Mouse (Mus musculus) embryonic facial prominence, embryonic 11.5 days (tissue): ENCODE measurements around the gene Cyb5b. TPM values are rescaled to one million over a fixed set of nuclear protein-coding genes. Genes with fewer than 3 reads are reported as not detected.
A peak's percentile ranks its signal among the peaks of the same experiment; 100 is the strongest.

Experiments
- ATAC-seq: fragments of 200-750 bp; cut with Nextera tagmentation; replicated peaks from 2 replicates; pipeline ENCODE4 v1.8.0; 2017; ENCODE audit warnings: low read depth; ENCODE audit not compliant: insufficient number of reproducible peaks, low FRiP score, low TSS enrichment
- DNase-seq: peaks from one replicate; pipeline ENCODE4 v3.0.0-alpha.2; 2015; ENCODE audit warnings: low spot score
- H3K27ac ChIP-seq: fragments of 300-500 bp; sonication (generic); replicated peaks from 2 replicates; pipeline ENCODE4 v1.5.1; 2014; ENCODE audit warnings: mild to moderate bottlenecking, low read depth, low read length, control low read depth
- H3K27me3 ChIP-seq: fragments of 300-500 bp; sonication (generic); 2 replicates; pipeline ENCODE4 v1.6.1; 2014; ENCODE audit warnings: mild to moderate bottlenecking, low read length, moderate library complexity, mixed read lengths; ENCODE audit not compliant: control insufficient read depth, insufficient read depth
- H3K36me3 ChIP-seq: fragments of 300-500 bp; sonication (generic); replicated peaks from 2 replicates; pipeline ENCODE4 v1.6.1; 2014; ENCODE audit warnings: low read depth, mild to moderate bottlenecking, low read length, moderate library complexity, mixed read lengths; ENCODE audit not compliant: control insufficient read depth, insufficient read depth
- H3K4me1 ChIP-seq: fragments of 300-500 bp; sonication (generic); 2 replicates; pipeline ENCODE4 v1.6.1; 2014; ENCODE audit warnings: low read length, mixed read lengths; ENCODE audit not compliant: control insufficient read depth, insufficient read depth
- H3K4me2 ChIP-seq: fragments of 300-500 bp; sonication (generic); 2 replicates; pipeline ENCODE4 v1.6.1; 2014; ENCODE audit warnings: low read depth, mild to moderate bottlenecking, control low read depth, low read length, moderate library complexity
- H3K4me3 ChIP-seq: fragments of 300-500 bp; sonication (generic); 2 replicates; pipeline ENCODE4 v1.5.1; 2014; ENCODE audit warnings: low read depth, low read length, control low read depth
- H3K9ac ChIP-seq: fragments of 300-500 bp; sonication (generic); replicated peaks from 2 replicates; pipeline ENCODE4 v1.6.1; 2014; ENCODE audit warnings: mild to moderate bottlenecking, control low read depth, low read length
- H3K9me3 ChIP-seq: fragments of 300-500 bp; sonication (generic); replicated peaks from 2 replicates; pipeline ENCODE4 v1.6.1; 2016; ENCODE audit warnings: mild to moderate bottlenecking, low read length, inconsistent platforms, mixed read lengths; ENCODE audit not compliant: control insufficient read depth
- WGBS: fragments of 180-500 bp; shearing (Covaris S2); extraction: QIAGEN DNeasy Blood & Tissue Kit; methylation state at CpG from one replicate; pipeline ENCODE4 v1.1.7; 2014; 5-methylcytosine and 5-hydroxymethylcytosine counted together
- polyA plus RNA-seq: library from polyadenylated mRNA; unstranded; fragments of >200 nt; fragmentation: Nextera tagmentation; extraction: Ambion mirVana; gene quantifications from 2 replicates; pipeline ENCODE4 v1.2.1, GENCODE M21; 2014

Cyb5b gene
- polyA plus RNA-seq, 1 experiment from 2014 or later = 145 TPM

- 74% methylated on average over 6 of the region's 6 CpGs for WGBS
- Histone ChIP-seq H3K36me3 (no peaks in the 10 kb centered on the region), H3K4me1 (no peaks in the 10 kb centered on the region), H3K4me3 (no peak overlapping the region), H3K9ac (no peak overlapping the region), H3K4me2 (no peak overlapping the region), H3K27ac (no peak overlapping the region), H3K9me3 (no peaks in the 10 kb centered on the region), H3K27me3 (no peaks in the 10 kb centered on the region)
- ATAC-seq (no peak), DNase-seq (no peak)
Measured at GRCm38 (mm10) chr8:107193331-107193730, 42.9 kb downstream of the Cyb5b start.

DNA sequence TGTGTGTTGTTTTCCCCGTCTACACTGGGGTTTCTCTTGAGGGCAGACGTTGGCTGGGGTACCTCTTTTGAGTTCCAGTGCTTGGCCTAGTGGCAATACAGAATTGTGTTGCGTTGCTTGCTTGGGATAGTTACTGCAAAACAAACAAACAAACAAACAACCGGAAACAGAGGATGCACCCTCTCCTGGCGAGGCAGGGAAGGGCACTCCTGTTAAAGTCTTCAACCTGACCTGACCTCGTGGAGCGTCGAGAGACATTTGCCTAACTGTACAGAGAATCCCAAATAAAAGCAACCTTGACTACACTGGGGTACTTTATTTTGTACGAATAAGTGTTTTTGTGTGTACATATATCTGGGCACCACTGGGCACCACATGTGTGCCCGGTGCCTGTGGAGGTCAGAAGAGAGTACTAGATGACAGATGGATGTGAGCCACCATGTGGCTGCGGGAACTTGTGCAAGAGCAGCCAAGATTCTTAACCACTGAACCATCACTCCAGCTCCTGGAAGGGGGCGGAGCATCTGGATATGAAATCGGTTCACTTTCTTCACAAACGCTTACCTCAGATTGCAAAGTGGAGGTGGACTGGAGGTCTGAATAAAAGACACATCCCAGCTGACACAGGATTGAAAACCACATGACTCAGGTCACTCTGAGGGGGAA, 44.5 kb downstream of the Cyb5b start:
- no peaks in the 10 kb centered on the region for H3K4me1 ChIP-seq
- H3K27ac ChIP-seq = no peak overlapping the region
- H3K27me3 ChIP-seq = no peaks in the 10 kb centered on the region
- no peaks in the 10 kb centered on the region for H3K9me3 ChIP-seq
- ATAC-seq (no peak), DNase-seq (no peak)
- H3K36me3 ChIP-seq = no peaks in the 10 kb centered on the region
- H3K4me2 ChIP-seq = no peak overlapping the region
- H3K9ac ChIP-seq = no peak overlapping the region
- H3K4me3 ChIP-seq = no peak overlapping the region
- 88% methylated on average over 14 of the region's 14 CpGs for WGBS

GRCm38 (mm10) chr8:107197901-107198826, 47.7 kb downstream of the Cyb5b start:
- Histone ChIP-seq H3K4me1 (no peaks in the 10 kb centered on the region), H3K27ac (no peak overlapping the region), H3K4me3 (no peak overlapping the region), H3K36me3 (no peaks in the 10 kb centered on the region), H3K9ac (no peak overlapping the region), H3K9me3 (no peaks in the 10 kb centered on the region), H3K27me3 (no peaks in the 10 kb centered on the region), H3K4me2 (no peak overlapping the region)
- ATAC-seq = no peak
- DNase-seq = peak; percentile 21
- WGBS = 56% methylated on average over 24 of the region's 24 CpGs

DNA sequence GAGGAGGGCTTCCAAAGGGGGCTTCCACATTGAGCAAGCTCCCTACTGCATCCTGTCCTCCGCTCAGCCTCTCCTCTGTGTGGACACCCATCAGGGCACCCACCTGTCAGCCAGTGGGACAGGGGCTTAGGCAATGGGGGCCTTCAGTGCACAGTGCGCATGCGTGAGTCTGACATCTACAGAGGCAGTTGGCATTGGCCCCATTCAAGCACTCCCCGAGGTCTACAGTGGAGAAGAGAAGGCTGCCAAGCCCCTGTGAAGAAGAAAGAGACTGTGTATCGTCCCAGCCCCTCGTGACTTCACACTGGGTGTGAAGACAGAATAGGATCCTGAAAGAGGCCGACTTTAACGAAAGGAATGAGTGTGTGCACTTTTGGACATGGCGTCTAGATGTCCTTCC, 54.7 kb downstream of the Cyb5b start:
- no peaks in the 10 kb centered on the region for H3K36me3 ChIP-seq
- no peak overlapping the region for H3K4me2 ChIP-seq
- no peaks in the 10 kb centered on the region for H3K27me3 ChIP-seq
- H3K27ac ChIP-seq = no peak overlapping the region
- no peak for ATAC-seq
- DNase-seq = no peak
- 91% methylated on average over 9 of the region's 9 CpGs for WGBS
- H3K4me1 ChIP-seq = no peaks in the 10 kb centered on the region
- H3K9me3 ChIP-seq = no peaks in the 10 kb centered on the region
- H3K4me3 ChIP-seq = no peak overlapping the region
- no peak overlapping the region for H3K9ac ChIP-seq

- 73% methylated on average over 23 of the region's 23 CpGs for WGBS
- ATAC-seq = no peak
- Histone ChIP-seq H3K27ac (no peak overlapping the region), H3K9ac (no peak overlapping the region), H3K27me3 (no peaks in the 10 kb centered on the region), H3K4me2 (no peak overlapping the region), H3K9me3 (no peaks in the 10 kb centered on the region), H3K4me3 (no peak overlapping the region), H3K36me3 (no peaks in the 10 kb centered on the region), H3K4me1 (no peaks in the 10 kb centered on the region)
- DNase-seq = no peak
Measured at GRCm38 (mm10) chr8:107205701-107206561, 55.5 kb downstream of the Cyb5b start.

- no peak overlapping the region for H3K4me2 ChIP-seq
- H3K9ac ChIP-seq = no peak overlapping the region
- H3K36me3 ChIP-seq = no peaks in the 10 kb centered on the region
- H3K9me3 ChIP-seq = no peaks in the 10 kb centered on the region
- no peak for ATAC-seq
- no peaks in the 10 kb centered on the region for H3K27me3 ChIP-seq
- DNase-seq = no peak
- H3K4me1 ChIP-seq = no peaks in the 10 kb centered on the region
- no peak overlapping the region for H3K4me3 ChIP-seq
- no peak overlapping the region for H3K27ac ChIP-seq
- 86% methylated on average over 9 of the region's 9 CpGs for WGBS
Measured at GRCm38 (mm10) chr8:107206782-107207525, 56.5 kb downstream of the Cyb5b start.

- Histone ChIP-seq H3K36me3 (no peaks in the 10 kb centered on the region), H3K27ac (no peak overlapping the region), H3K4me2 (no peak overlapping the region), H3K4me1 (no peaks in the 10 kb centered on the region), H3K27me3 (no peaks in the 10 kb centered on the region), H3K9me3 (no peaks in the 10 kb centered on the region), H3K9ac (no peak overlapping the region), H3K4me3 (no peak overlapping the region)
- ATAC-seq (no peak), DNase-seq (no peak)
- WGBS = 82% methylated on average over 7 of the region's 7 CpGs
Measured at GRCm38 (mm10) chr8:107209185-107209584, 58.7 kb downstream of the Cyb5b start.
